Mouse (Mus musculus) midbrain, postnatal 0 days (tissue): ENCODE data around the gene Smok3b. TPM values are rescaled to one million over a fixed set of nuclear protein-coding genes. Genes with fewer than 3 reads are reported as not detected.

Source experiments
- ATAC-seq: fragments of 200-750 bp; cut with Nextera tagmentation; 2 replicates; pipeline ENCODE4 v1.8.0; 2017; ENCODE audit warnings: moderate number of reproducible peaks, mild to moderate bottlenecking, moderate TSS enrichment, moderate library complexity; ENCODE audit not compliant: low FRiP score
- DNase-seq: peaks from one replicate; pipeline ENCODE4 v3.0.0-alpha.2; 2015; ENCODE audit warnings: low spot score
- H3K27ac ChIP-seq: fragments of 300-500 bp; sonication (generic); 2 replicates; pipeline ENCODE4 v1.5.1; 2014; ENCODE audit warnings: low read depth, mild to moderate bottlenecking, low read length, mixed read lengths
- H3K27me3 ChIP-seq: fragments of 300-500 bp; sonication (generic); 2 replicates; pipeline ENCODE4 v1.6.1; 2014; ENCODE audit warnings: low read length, control low read depth, mixed read lengths; ENCODE audit not compliant: insufficient read depth
- H3K36me3 ChIP-seq: fragments of 300-500 bp; sonication (generic); 2 replicates; pipeline ENCODE4 v1.6.1; 2014; ENCODE audit warnings: low read length, control low read depth, mixed read lengths; ENCODE audit not compliant: insufficient read depth
- H3K4me1 ChIP-seq: fragments of 300-500 bp; sonication (generic); 2 replicates; pipeline ENCODE4 v1.6.1; 2014; ENCODE audit warnings: mild to moderate bottlenecking, control low read depth, antibody characterized with exemption, low read length, mixed read lengths; ENCODE audit not compliant: insufficient read depth
- H3K4me2 ChIP-seq: fragments of 300-500 bp; sonication (generic); 2 replicates; pipeline ENCODE4 v1.6.1; 2014; ENCODE audit warnings: low read depth, mild to moderate bottlenecking, low read length, mixed read lengths; ENCODE audit not compliant: poor library complexity, severe bottlenecking
- H3K4me3 ChIP-seq: fragments of 300-500 bp; sonication (generic); 2 replicates; pipeline ENCODE4 v1.5.1; 2014; ENCODE audit warnings: low read depth, mild to moderate bottlenecking, low read length, moderate library complexity
- H3K9ac ChIP-seq: fragments of 300-500 bp; sonication (generic); replicated peaks from 2 replicates; pipeline ENCODE4 v1.6.1; 2014; ENCODE audit warnings: mild to moderate bottlenecking, low read length, moderate library complexity, mixed read lengths; ENCODE audit not compliant: poor library complexity, severe bottlenecking
- H3K9me3 ChIP-seq: fragments of 300-500 bp; sonication (generic); 2 replicates; pipeline ENCODE4 v1.6.1; 2016; ENCODE audit warnings: low read length, control low read depth
- CTCF ChIP-seq: IDR thresholded peaks from 2 replicates; pipeline ENCODE4 v1.5.1; 2016; ENCODE audit warnings: antibody characterized with exemption, mild to moderate bottlenecking
- WGBS: fragments of 180-500 bp; shearing (Covaris S2); extraction: QIAGEN DNeasy Blood & Tissue Kit; methylation state at CpG from one replicate; pipeline ENCODE4 v1.1.7; 2014; 5-methylcytosine and 5-hydroxymethylcytosine counted together
- polyA plus RNA-seq: library from polyadenylated mRNA; unstranded; fragments of >200 nt; fragmentation: Nextera tagmentation; extraction: Ambion mirVana; gene quantifications from 2 replicates; pipeline ENCODE4 v1.2.1, GENCODE M21; 2015
- total RNA-seq: library from RNA; depleted of rRNA; stranded (reverse); fragments of >200 nt; gene quantifications from 2 replicates; pipeline ENCODE4 v1.2.3, GENCODE M21; 2014

Gene Smok3b
- total and polyA plus RNA-seq, 2 experiments from 2014 or later = not detected

- no peak for DNase-seq
- H3K9ac ChIP-seq = no peak overlapping the region
- 92% methylated on average over 5 of the region's 5 CpGs for WGBS
- ATAC-seq = no peak
- no peak overlapping the region for H3K4me2 ChIP-seq
- no peak for TF ChIP-seq CTCF
- no peaks in the 10 kb centered on the region for H3K27me3 ChIP-seq
- H3K9me3 ChIP-seq = no peaks in the 10 kb centered on the region
- H3K4me3 ChIP-seq = no peak overlapping the region
- H3K36me3 ChIP-seq = no peaks in the 10 kb centered on the region
- no peaks in the 10 kb centered on the region for H3K4me1 ChIP-seq
- H3K27ac ChIP-seq = no peak overlapping the region
These were observed 59.2 kb downstream of the Smok3b start for GRCm38 (mm10) chr5:138080456-138080855.

- 87% methylated on average over 9 of the region's 9 CpGs for WGBS
- Histone ChIP-seq H3K36me3 (no peaks in the 10 kb centered on the region), H3K27ac (no peak overlapping the region), H3K4me1 (no peaks in the 10 kb centered on the region; the same call in 1 of the 2 replicates), H3K9me3 (no peaks in the 10 kb centered on the region), H3K4me3 (no peak overlapping the region), H3K4me2 (no peak overlapping the region), H3K27me3 (no peaks in the 10 kb centered on the region), H3K9ac (no peak overlapping the region)
- no peak for TF ChIP-seq CTCF
- DNase-seq (no peak), ATAC-seq (no peak)
These were observed 60.2 kb downstream of the Smok3b start for GRCm38 (mm10) chr5:138081446-138081845.

- Histone ChIP-seq H3K36me3 (no peaks in the 10 kb centered on the region), H3K9ac (no peak overlapping the region), H3K9me3 (no peaks in the 10 kb centered on the region), H3K4me3 (no peak overlapping the region), H3K27ac (no peak overlapping the region), H3K4me1 (no peaks in the 10 kb centered on the region; the same call in 1 of the 2 replicates), H3K27me3 (no peaks in the 10 kb centered on the region), H3K4me2 (no peak overlapping the region)
- 60% methylated on average over 2 of the region's 2 CpGs for WGBS
- DNase-seq = no peak
- ATAC-seq = no peak
- no peak for TF ChIP-seq CTCF
These were observed 62.2 kb downstream of the Smok3b start for GRCm38 (mm10) chr5:138083318-138083900.

- H3K4me1 ChIP-seq = no peaks in the 10 kb centered on the region; the same call in 1 of the 2 replicates
- no peak for ATAC-seq
- H3K4me3 ChIP-seq = no peak overlapping the region
- no peak for DNase-seq
- H3K36me3 ChIP-seq = no peaks in the 10 kb centered on the region
- no peaks in the 10 kb centered on the region for H3K9me3 ChIP-seq
- H3K27me3 ChIP-seq = no peaks in the 10 kb centered on the region
- no peak for TF ChIP-seq CTCF
- H3K4me2 ChIP-seq = no peak overlapping the region
- 84% methylated on average over 2 of the region's 2 CpGs for WGBS
- no peak overlapping the region for H3K27ac ChIP-seq
- H3K9ac ChIP-seq = no peak overlapping the region
These were observed 62.7 kb downstream of the Smok3b start for GRCm38 (mm10) chr5:138083936-138084335.

- Histone ChIP-seq H3K4me3 (peak overlapping the region; percentile 95; the same call in 1 of the 2 replicates), H3K9me3 (no peaks in the 10 kb centered on the region), H3K27ac (no peak overlapping the region), H3K9ac (0 out of 2 replicates have a peak overlapping the region, but pooled peaks have one; percentile 13), H3K4me2 (peak overlapping the region; percentile 34; the same call in 1 of the 2 replicates), H3K27me3 (no peaks in the 10 kb centered on the region), H3K36me3 (no peaks in the 10 kb centered on the region), H3K4me1 (no peaks in the 10 kb centered on the region; the same call in 1 of the 2 replicates)
- no peak for TF ChIP-seq CTCF
- DNase-seq (no peak), ATAC-seq (no peak)
- WGBS = 65% methylated on average over 2 of the region's 2 CpGs
These were observed 63.3 kb downstream of the Smok3b start for GRCm38 (mm10) chr5:138084507-138084906.

GRCm38 (mm10) chr5:138084996-138085395, 63.8 kb downstream of the Smok3b start, which contains the start of gene Zkscan1:
Gene Zkscan1 (plus strand): TSS chr5:138085084.
- TF ChIP-seq CTCF = no peak
- Histone ChIP-seq H3K4me3 (peak within 1 kb of the TSS; percentile 95), H3K4me1 (no peaks in the 10 kb centered on the region; the same call in 1 of the 2 replicates), H3K9me3 (no peaks in the 10 kb centered on the region), H3K27ac (peak within 1 kb of the TSS; percentile 92), H3K36me3 (no peaks in the 10 kb centered on the region), H3K4me2 (peak within 1 kb of the TSS; percentile 60), H3K27me3 (no peaks in the 10 kb centered on the region), H3K9ac (peak within 1 kb of the TSS; percentile 99)
- ATAC-seq (peak; percentile 95), DNase-seq (peak; percentile 96)
- under 1% methylated on average over 27 of the region's 27 CpGs for WGBS
